Mouse (Mus musculus): ENCODE measurements at regions not wholly inside any gene's neighbourhood (a gene's known extent, or its start where the extent isn't known, plus 50 kb on each side); places are given as distances from the start of the nearest gene placed in this dataset.

- TF ChIP-seq KAT2A (conservative IDR thresholded peaks at IDR 0.05; ENCODE audit: low read depth, low read length) (no peak), TCF12 (IDR thresholded peaks at IDR 0.05; ENCODE audit: low read depth, low read length) (no peak), CTCF (IDR thresholded peaks at IDR 0.05 in 2 of 3, conservative IDR thresholded peaks at IDR 0.05 in 1 of 3; ENCODE audit: control insufficient read depth in 1 of 3, insufficient read depth in 1 of 3, low read depth in 2 of 3, low read length in 3 of 3, poor library complexity in 1 of 3, severe bottlenecking in 1 of 3) (no peak), POLR2A (IDR thresholded peaks at IDR 0.05; ENCODE audit: control insufficient read depth in 1 of 2, insufficient read depth in 1 of 2, low read depth in 1 of 2, low read length in 2 of 2, poor library complexity in 1 of 2) (no peak), GABPA (IDR thresholded peaks at IDR 0.05; ENCODE audit: low read depth, low read length) (no peak), TAL1 (IDR thresholded peaks at IDR 0.05; ENCODE audit: low read length) (no peak), NRF1 (IDR thresholded peaks at IDR 0.05; ENCODE audit: insufficient read depth, low read depth, low read length, poor library complexity, severe bottlenecking) (no peak), ETS1 (IDR thresholded peaks at IDR 0.05; ENCODE audit: low read depth, low read length) (no peak), POLR2AphosphoS2 (IDR thresholded peaks at IDR 0.05; ENCODE audit: low read length) (no peak), EP300 (IDR thresholded peaks at IDR 0.05; ENCODE audit: low read depth in 1 of 2, low read length in 2 of 2) (no peak), CHD2 (IDR thresholded peaks at IDR 0.05; ENCODE audit: low read length) (no peak)
Measured at GRCm38 (mm10) chr2:75376666-75377065, 282.4 kb upstream of the Hnrnpa3 start.

Measured in MEL (cell line).